Mouse (Mus musculus) liver, postnatal 0 days (tissue): Measurements from ENCODE around the gene Stx4a. TPM values are rescaled to one million over a fixed set of nuclear protein-coding genes. Genes with fewer than 3 reads are reported as not detected.

ENCODE experiments used
- ATAC-seq: fragments of 200-750 bp; cut with Nextera tagmentation; 2 replicates; pipeline ENCODE4 v1.8.0; 2017; ENCODE audit warnings: mild to moderate bottlenecking, moderate library complexity
- DNase-seq: peaks from one replicate; pipeline ENCODE4 v3.0.0-alpha.2; 2016
- H3K27ac ChIP-seq: fragments of 300-500 bp; sonication (generic); 2 replicates; pipeline ENCODE4 v1.5.1; 2014; ENCODE audit warnings: antibody characterized with exemption, moderate library complexity, mild to moderate bottlenecking, low read depth
- H3K27me3 ChIP-seq: fragments of 300-500 bp; sonication (generic); 2 replicates; pipeline ENCODE4 v1.6.1; 2014; ENCODE audit warnings: low read length, control low read depth, mixed read lengths; ENCODE audit not compliant: insufficient read depth
- H3K36me3 ChIP-seq: fragments of 300-500 bp; sonication (generic); replicated peaks from 2 replicates; pipeline ENCODE4 v1.6.1; 2014; ENCODE audit warnings: mild to moderate bottlenecking, control low read depth, low read length, moderate library complexity, mixed read lengths; ENCODE audit not compliant: insufficient read depth
- H3K4me1 ChIP-seq: fragments of 300-500 bp; sonication (generic); 2 replicates; pipeline ENCODE4 v1.6.1; 2014; ENCODE audit warnings: antibody characterized with exemption, mild to moderate bottlenecking, control low read depth; ENCODE audit not compliant: insufficient read depth
- H3K4me2 ChIP-seq: fragments of 300-500 bp; sonication (generic); 2 replicates; pipeline ENCODE4 v1.6.1; 2014; ENCODE audit warnings: low read depth, mild to moderate bottlenecking, low read length, moderate library complexity, mixed read lengths
- H3K4me3 ChIP-seq: fragments of 300-500 bp; sonication (generic); 2 replicates; pipeline ENCODE4 v1.5.1; 2014; ENCODE audit warnings: low read depth, low read length
- H3K9ac ChIP-seq: fragments of 300-500 bp; sonication (generic); replicated peaks from 2 replicates; pipeline ENCODE4 v1.6.1; 2014; ENCODE audit warnings: mild to moderate bottlenecking, moderate library complexity
- H3K9me3 ChIP-seq: fragments of 300-500 bp; sonication (generic); 2 replicates; pipeline ENCODE4 v1.6.1; 2016; ENCODE audit warnings: mild to moderate bottlenecking, control low read depth, low read length, mixed read lengths
- CTCF ChIP-seq: sonication (generic); IDR thresholded peaks from 2 replicates; pipeline ENCODE4 v1.5.1; 2016; ENCODE audit warnings: antibody characterized with exemption, low read depth
- EP300 ChIP-seq: IDR thresholded peaks from 2 replicates; pipeline ENCODE4 v1.6.1; 2016; ENCODE audit warnings: antibody characterized with exemption, low read depth, mild to moderate bottlenecking
- WGBS: fragments of 180-500 bp; shearing (Covaris S2); extraction: QIAGEN DNeasy Blood & Tissue Kit; methylation state at CpG from one replicate; pipeline ENCODE4 v1.1.7; 2014; ENCODE audit not compliant: insufficient replicate concordance; 5-methylcytosine and 5-hydroxymethylcytosine counted together
- polyA plus RNA-seq: library from polyadenylated mRNA; unstranded; fragments of >200 nt; fragmentation: Nextera tagmentation; extraction: Ambion mirVana; gene quantifications from 2 replicates; pipeline ENCODE4 v1.2.1, GENCODE M21; 2015

Gene Stx4a
- polyA plus RNA-seq, 1 experiment from 2014 or later: 17.5 TPM

DNA sequence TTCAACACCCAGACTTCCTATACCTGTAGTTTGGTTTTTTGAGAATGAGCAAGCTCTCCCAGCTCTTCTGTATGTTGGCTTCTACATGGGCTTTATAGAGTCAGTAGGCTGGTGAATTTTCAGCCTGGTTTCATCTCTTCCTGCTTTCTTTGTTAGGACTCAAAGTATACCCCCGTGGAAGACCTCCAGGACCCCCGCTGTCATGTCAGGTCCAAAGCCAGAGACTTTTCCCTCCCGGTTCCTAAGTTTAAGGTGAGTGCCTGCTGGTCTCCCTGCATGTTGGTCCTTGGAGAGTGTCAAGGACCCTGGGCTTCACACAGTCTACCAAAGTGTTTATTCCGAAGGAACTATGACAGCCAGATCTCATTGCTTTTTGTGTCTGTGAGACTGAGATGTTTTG lies 45.7 kb upstream of the Stx4a start:
- H3K4me2 ChIP-seq: peak overlapping the region; percentile 95
- peaks cover 41% of the 10 kb centered on the region for H3K36me3 ChIP-seq
- no peak overlapping the region for H3K27ac ChIP-seq
- no peaks in the 10 kb centered on the region for H3K9me3 ChIP-seq
- H3K4me1 ChIP-seq: peaks cover 5% of the 10 kb centered on the region
- TF ChIP-seq CTCF (no peak), EP300 (no peak)
- H3K4me3 ChIP-seq: peak overlapping the region; percentile 96
- H3K9ac ChIP-seq: peak overlapping the region; percentile 93
- DNase-seq: no peak
- no peaks in the 10 kb centered on the region for H3K27me3 ChIP-seq
- WGBS: 72% methylated on average over 4 of the region's 4 CpGs
- ATAC-seq: no peak

DNA sequence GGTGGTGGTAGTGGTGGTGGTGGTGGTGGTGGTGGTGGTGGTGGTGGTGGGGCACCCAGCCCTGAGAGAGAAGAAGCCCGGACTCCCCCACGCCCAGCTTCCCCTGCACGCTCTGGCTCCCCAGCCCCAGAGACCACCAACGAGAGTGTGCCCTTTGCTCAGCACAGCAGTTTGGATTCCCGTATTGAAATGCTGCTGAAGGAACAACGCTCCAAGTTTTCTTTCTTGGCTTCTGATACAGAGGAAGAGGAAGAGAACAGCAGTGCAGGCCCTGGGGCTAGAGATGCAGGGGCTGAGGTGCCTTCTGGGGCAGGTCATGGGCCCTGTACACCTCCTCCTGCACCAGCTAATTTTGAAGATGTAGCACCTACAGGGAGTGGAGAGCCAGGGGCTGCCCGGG lies 38.8 kb upstream of the Stx4a start, which contains the start of gene Gm49388:
Gene Gm49388 (plus strand): TSS at position 301 of the 400 bp plus-strand sequence.
- H3K27me3 ChIP-seq: no peaks in the 10 kb centered on the region
- no peaks in the 10 kb centered on the region; the same call in 1 of the 2 replicates for H3K4me1 ChIP-seq
- H3K27ac ChIP-seq: no peak within 1 kb of the TSS
- no peak for TF ChIP-seq CTCF
- no peak for TF ChIP-seq EP300
- 89% methylated on average over 7 of the region's 7 CpGs for WGBS
- H3K36me3 ChIP-seq: peaks cover 95% of the 10 kb centered on the region
- H3K4me2 ChIP-seq: no peak within 1 kb of the TSS
- H3K9me3 ChIP-seq: no peaks in the 10 kb centered on the region
- H3K4me3 ChIP-seq: no peak within 1 kb of the TSS
- ATAC-seq (no peak), DNase-seq (no peak)
- no peak within 1 kb of the TSS for H3K9ac ChIP-seq

DNA sequence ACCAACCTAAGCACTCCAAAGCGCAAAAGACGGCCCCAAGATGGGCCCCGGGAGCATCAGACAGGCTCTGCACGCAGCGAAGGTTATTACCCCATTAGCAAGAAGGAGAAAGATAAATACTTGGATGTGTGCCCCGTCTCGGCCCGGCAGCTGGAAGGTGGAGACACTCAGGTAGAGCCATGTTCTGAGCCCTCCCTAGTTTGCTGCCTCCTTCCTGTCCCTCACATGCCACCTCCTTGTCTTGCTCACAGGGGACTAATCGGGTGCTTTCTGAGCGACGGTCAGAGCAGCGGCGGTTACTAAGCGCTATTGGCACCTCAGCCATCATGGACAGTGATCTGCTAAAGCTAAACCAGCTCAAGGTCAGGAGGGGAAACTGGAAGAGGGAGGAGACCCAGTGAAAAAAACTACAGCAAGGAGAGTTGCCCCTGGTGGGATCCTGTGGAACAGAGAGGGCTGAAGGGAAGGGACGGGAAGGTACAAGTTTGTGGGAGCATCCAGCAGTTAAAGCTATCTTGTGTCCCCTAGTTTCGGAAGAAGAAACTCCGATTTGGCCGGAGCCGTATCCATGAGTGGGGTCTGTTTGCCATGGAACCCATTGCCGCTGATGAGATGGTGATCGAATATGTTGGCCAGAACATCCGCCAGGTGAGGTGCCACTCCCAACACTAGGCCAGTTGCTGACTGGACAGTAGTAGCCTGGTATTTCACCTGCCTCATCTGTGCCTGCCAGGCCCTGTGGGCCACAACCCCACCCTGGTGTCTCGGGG lies 26.8 kb upstream of the Stx4a start:
- Histone ChIP-seq H3K27ac (no peak overlapping the region), H3K4me3 (no peak overlapping the region), H3K27me3 (no peaks in the 10 kb centered on the region), H3K4me2 (no peak overlapping the region), H3K4me1 (no peaks in the 10 kb centered on the region), H3K9ac (no peak overlapping the region), H3K36me3 (peaks cover 75% of the 10 kb centered on the region), H3K9me3 (no peaks in the 10 kb centered on the region)
- 92% methylated on average over 23 of the region's 23 CpGs for WGBS
- DNase-seq (no peak), ATAC-seq (no peak)
- TF ChIP-seq CTCF (no peak), EP300 (no peak)

DNA sequence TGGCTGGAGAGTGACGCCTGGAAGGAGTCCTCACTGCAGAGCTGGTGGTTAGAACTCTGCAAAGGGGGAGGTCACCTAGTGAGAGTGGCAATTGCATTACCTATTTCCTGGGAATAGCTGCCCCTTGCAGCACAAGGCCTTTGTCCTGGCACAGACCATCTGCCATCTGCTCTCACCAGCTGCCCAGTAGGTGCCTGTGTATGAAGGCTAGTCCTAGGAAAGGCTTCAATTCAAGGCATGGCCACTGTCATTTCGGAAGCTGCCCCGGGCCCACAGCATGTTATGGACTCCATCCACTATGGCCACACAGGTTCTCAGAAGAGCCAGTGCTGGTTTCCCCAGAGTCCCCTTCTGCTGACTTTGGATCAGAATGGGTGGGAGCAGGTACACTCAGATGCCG lies 25.5 kb upstream of the Stx4a start:
- H3K36me3 ChIP-seq: peaks cover 71% of the 10 kb centered on the region
- no peaks in the 10 kb centered on the region for H3K9me3 ChIP-seq
- ATAC-seq: no peak
- no peak overlapping the region for H3K27ac ChIP-seq
- H3K4me2 ChIP-seq: no peak overlapping the region
- no peak for TF ChIP-seq CTCF
- H3K4me1 ChIP-seq: peaks cover 5% of the 10 kb centered on the region
- no peak for DNase-seq
- H3K4me3 ChIP-seq: no peak overlapping the region
- H3K9ac ChIP-seq: no peak overlapping the region
- 79% methylated on average over 4 of the region's 4 CpGs for WGBS
- H3K27me3 ChIP-seq: no peaks in the 10 kb centered on the region

DNA sequence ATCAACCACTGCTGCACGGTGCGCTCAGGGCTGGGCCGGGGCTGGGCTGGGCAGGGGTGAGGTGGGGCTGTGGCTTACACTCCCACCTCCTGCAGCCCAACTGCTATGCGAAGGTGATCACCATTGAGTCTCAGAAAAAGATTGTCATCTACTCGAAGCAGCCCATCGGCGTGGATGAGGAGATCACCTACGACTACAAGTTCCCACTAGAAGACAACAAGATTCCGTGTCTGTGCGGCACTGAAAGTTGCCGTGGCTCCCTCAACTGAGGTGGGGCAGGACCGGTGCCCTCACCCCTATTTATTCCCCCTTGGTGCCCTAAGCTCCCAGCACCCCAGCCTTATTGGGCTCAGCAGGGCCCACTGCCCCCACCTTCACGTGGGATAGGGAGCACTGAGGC lies 24.9 kb upstream of the Stx4a start:
- Histone ChIP-seq H3K9me3 (no peaks in the 10 kb centered on the region), H3K9ac (no peak overlapping the region), H3K27ac (no peak overlapping the region; the same call in 1 of the 2 replicates), H3K4me1 (peaks cover 7% of the 10 kb centered on the region), H3K4me2 (no peak overlapping the region), H3K4me3 (no peak overlapping the region), H3K36me3 (peaks cover 69% of the 10 kb centered on the region), H3K27me3 (no peaks in the 10 kb centered on the region)
- ATAC-seq (no peak), DNase-seq (no peak)
- WGBS: 89% methylated on average over 13 of the region's 13 CpGs
- TF ChIP-seq CTCF (no peak), EP300 (no peak)

DNA sequence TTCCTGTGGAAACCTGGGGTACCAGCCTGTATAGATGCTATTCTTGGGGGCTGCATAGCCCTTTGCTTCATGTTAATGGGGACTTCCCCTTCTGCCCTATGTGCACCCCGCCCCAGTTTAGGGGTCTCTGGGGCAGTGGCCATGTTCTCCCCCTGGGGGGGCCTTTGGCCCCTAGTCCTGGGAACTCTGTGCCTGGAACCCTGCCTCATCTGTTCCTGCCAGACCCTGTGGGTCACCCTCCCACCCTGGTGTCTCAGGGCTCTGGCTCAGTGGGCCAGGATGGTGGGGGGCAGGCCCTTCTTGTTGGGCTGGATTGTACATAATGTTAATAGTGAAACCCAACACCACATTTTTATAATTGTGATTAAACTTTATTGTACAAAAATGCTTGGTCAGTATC lies 24.4 kb upstream of the Stx4a start:
- WGBS: 77% methylated on average over 1 of the region's 1 CpGs

More for the DNA sequence above, 24.4 kb upstream of the Stx4a start:
- Histone ChIP-seq H3K4me3 (no peak overlapping the region), H3K27me3 (no peaks in the 10 kb centered on the region), H3K4me1 (peaks cover 12% of the 10 kb centered on the region), H3K36me3 (peaks cover 66% of the 10 kb centered on the region), H3K4me2 (no peak overlapping the region), H3K27ac (no peak overlapping the region), H3K9ac (no peak overlapping the region), H3K9me3 (no peaks in the 10 kb centered on the region)
- no peak for TF ChIP-seq EP300
- no peak for TF ChIP-seq CTCF
- ATAC-seq (no peak), DNase-seq (no peak)
